Mouse (Mus musculus) spleen, adult 12 weeks (tissue): ENCODE measurements around the gene Sec61a1.

Source experiments
- DNase-seq: peaks from one replicate; pipeline ENCODE4 v3.0.0; 2022; ENCODE audit warnings: low spot score

Sec61a1 gene

GRCm38 (mm10) chr6:88516667-88517066 is 2.0 kb downstream of the Sec61a1 start:
- DNase-seq = no peak

- DNase-seq = no peak
Observed at GRCm38 (mm10) chr6:88515971-88516370, 2.7 kb downstream of the Sec61a1 start.

- no peak for DNase-seq
Observed at GRCm38 (mm10) chr6:88514546-88514945, 4.2 kb downstream of the Sec61a1 start.

GRCm38 (mm10) chr6:88513984-88514383 is 4.7 kb downstream of the Sec61a1 start:
- no peak for DNase-seq

GRCm38 (mm10) chr6:88503044-88503443 is 15.7 kb downstream of the Sec61a1 start:
- DNase-seq = no peak

GRCm38 (mm10) chr6:88502030-88502970 is 16.4 kb downstream of the Sec61a1 start:
- peak; percentile 45 for DNase-seq

GRCm38 (mm10) chr6:88500405-88500767 is 18.3 kb downstream of the Sec61a1 start:
- no peak for DNase-seq

- peak; percentile 63 for DNase-seq
Observed at GRCm38 (mm10) chr6:88499481-88500404, 19.0 kb downstream of the Sec61a1 start.

- DNase-seq = no peak
Observed at GRCm38 (mm10) chr6:88493712-88494111, 25.0 kb downstream of the Sec61a1 start.

- no peak for DNase-seq
Observed at GRCm38 (mm10) chr6:88490629-88491354, 27.9 kb downstream of the Sec61a1 start.

GRCm38 (mm10) chr6:88489834-88490233 is 28.9 kb downstream of the Sec61a1 start:
- no peak for DNase-seq

GRCm38 (mm10) chr6:88489026-88489425 is 29.7 kb downstream of the Sec61a1 start:
- no peak for DNase-seq

GRCm38 (mm10) chr6:88486893-88487292 is 31.8 kb downstream of the Sec61a1 start:
- no peak for DNase-seq

GRCm38 (mm10) chr6:88485378-88485777 is 33.3 kb downstream of the Sec61a1 start:
- no peak for DNase-seq

- no peak for DNase-seq
Observed at GRCm38 (mm10) chr6:88483913-88484312, 34.8 kb downstream of the Sec61a1 start.

- no peak for DNase-seq
Observed at GRCm38 (mm10) chr6:88483111-88483510, 35.6 kb downstream of the Sec61a1 start.

- DNase-seq = no peak
Observed at GRCm38 (mm10) chr6:88480421-88480820, 38.3 kb downstream of the Sec61a1 start.

GRCm38 (mm10) chr6:88469878-88470277 is 48.8 kb downstream of the Sec61a1 start:
- DNase-seq = no peak

GRCm38 (mm10) chr6:88465181-88465920 is 53.4 kb downstream of the Sec61a1 start, which contains the start of gene Ruvbl1:
TSS of gene Ruvbl1 (plus strand) at chr6:88465409.
- DNase-seq = peak; percentile 84

- no peak for DNase-seq
Observed at GRCm38 (mm10) chr6:88454545-88454944, 64.2 kb downstream of the Sec61a1 start.
